Mouse (Mus musculus): ENCODE data around the gene Mcrs1. TPM values are rescaled to one million over a fixed set of nuclear protein-coding genes. Genes with fewer than 3 reads are reported as not detected.

Mcrs1 gene
- polyA plus RNA-seq, 1 experiment from 2014 or later, result 64.2 TPM

GRCm38 (mm10) chr15:99224208-99224911 lies 27.4 kb downstream of the Mcrs1 start, which contains the start of gene Kcnh3:
TSS of gene Kcnh3 (plus strand) at chr15:99224861.
- H3K9ac ChIP-seq (ENCODE audit: low read length), result peak within 1 kb of the TSS; percentile 45
- DNase-seq (ENCODE audit: low spot score) (peak; percentile 78), ATAC-seq (ENCODE audit: low FRiP score, low TSS enrichment) (peak; percentile 41; the same call in 1 of the 2 replicates)

GRCm38 (mm10) chr15:99223585-99224207 lies 28.1 kb downstream of the Mcrs1 start:
- no peaks in the 10 kb centered on the region for H3K9me3 ChIP-seq (ENCODE audit: control insufficient read depth, low read length)
- DNase-seq (ENCODE audit: low spot score) (peak; percentile 51), ATAC-seq (ENCODE audit: low FRiP score, low TSS enrichment) (no peak)
- H3K27ac ChIP-seq (replicated peaks), result no peak overlapping the region
- no peaks in the 10 kb centered on the region for H3K36me3 ChIP-seq (ENCODE audit: control insufficient read depth, insufficient read depth, low read length)
- peaks cover 4% of the 10 kb centered on the region; the same call in 1 of the 2 replicates for H3K4me1 ChIP-seq (replicated peaks; ENCODE audit: control insufficient read depth, insufficient read depth)
- peak overlapping the region; percentile 45 for H3K9ac ChIP-seq (ENCODE audit: low read length)
- H3K27me3 ChIP-seq (ENCODE audit: control insufficient read depth, insufficient read depth, low read length), result peaks cover 13% of the 10 kb centered on the region; the same call in 1 of the 2 replicates
- H3K4me3 ChIP-seq (ENCODE audit: low read depth, low read length), result peak overlapping the region; percentile 44
- TF ChIP-seq EP300 (optimal IDR thresholded peaks at IDR 0.05), result no peak
- no peak for TF ChIP-seq CTCF (IDR thresholded peaks at IDR 0.05; ENCODE audit: low read depth)
- peak overlapping the region; percentile 91 for H3K4me2 ChIP-seq (replicated peaks; ENCODE audit: low read depth)
- under 1% methylated on average over 43 of the region's 46 CpGs for WGBS

More at GRCm38 (mm10) chr15:99224208-99224911, 27.4 kb downstream of the Mcrs1 start, which contains the start of gene Kcnh3:
- peaks cover 13% of the 10 kb centered on the region; the same call in 1 of the 2 replicates for H3K27me3 ChIP-seq (ENCODE audit: control insufficient read depth, insufficient read depth, low read length)
- WGBS, result 1% methylated on average over 42 of the region's 66 CpGs
- H3K4me1 ChIP-seq (replicated peaks; ENCODE audit: control insufficient read depth, insufficient read depth), result peaks cover 4% of the 10 kb centered on the region; the same call in 1 of the 2 replicates
- H3K27ac ChIP-seq (replicated peaks), result no peak within 1 kb of the TSS
- no peaks in the 10 kb centered on the region for H3K9me3 ChIP-seq (ENCODE audit: control insufficient read depth, low read length)
- no peaks in the 10 kb centered on the region for H3K36me3 ChIP-seq (ENCODE audit: control insufficient read depth, insufficient read depth, low read length)
- H3K4me3 ChIP-seq (ENCODE audit: low read depth, low read length), result peak within 1 kb of the TSS; percentile 44
- H3K4me2 ChIP-seq (replicated peaks; ENCODE audit: low read depth), result peak within 1 kb of the TSS; percentile 91
- TF ChIP-seq CTCF (IDR thresholded peaks at IDR 0.05; ENCODE audit: low read depth) (no peak; the same call in 1 of the 2 replicates), EP300 (optimal IDR thresholded peaks at IDR 0.05) (no peak)

GRCm38 (mm10) chr15:99222794-99223584 lies 28.8 kb downstream of the Mcrs1 start:
- Histone ChIP-seq H3K36me3 (ENCODE audit: control insufficient read depth, insufficient read depth, low read length) (no peaks in the 10 kb centered on the region), H3K4me2 (replicated peaks; ENCODE audit: low read depth) (peak overlapping the region; percentile 91), H3K27ac (replicated peaks) (no peak overlapping the region), H3K4me1 (replicated peaks; ENCODE audit: control insufficient read depth, insufficient read depth) (peaks cover 4% of the 10 kb centered on the region; the same call in 1 of the 2 replicates), H3K9me3 (ENCODE audit: control insufficient read depth, low read length) (no peaks in the 10 kb centered on the region), H3K4me3 (ENCODE audit: low read depth, low read length) (peak overlapping the region; percentile 44), H3K9ac (ENCODE audit: low read length) (no peak overlapping the region), H3K27me3 (ENCODE audit: control insufficient read depth, insufficient read depth, low read length) (peaks cover 13% of the 10 kb centered on the region; the same call in 1 of the 2 replicates)
- DNase-seq (ENCODE audit: low spot score) (no peak), ATAC-seq (ENCODE audit: low FRiP score, low TSS enrichment) (no peak)
- TF ChIP-seq EP300 (optimal IDR thresholded peaks at IDR 0.05) (no peak), CTCF (IDR thresholded peaks at IDR 0.05; ENCODE audit: low read depth) (no peak)
- 5% methylated on average over 18 of the region's 18 CpGs for WGBS

GRCm38 (mm10) chr15:99221315-99221952 lies 30.3 kb downstream of the Mcrs1 start:
- TF ChIP-seq EP300 (optimal IDR thresholded peaks at IDR 0.05), result no peak
- TF ChIP-seq CTCF (IDR thresholded peaks at IDR 0.05; ENCODE audit: low read depth), result no peak
- no peak overlapping the region for H3K27ac ChIP-seq (replicated peaks)
- peaks cover 4% of the 10 kb centered on the region; the same call in 1 of the 2 replicates for H3K4me1 ChIP-seq (replicated peaks; ENCODE audit: control insufficient read depth, insufficient read depth)
- H3K9ac ChIP-seq (ENCODE audit: low read length), result no peak overlapping the region
- H3K27me3 ChIP-seq (ENCODE audit: control insufficient read depth, insufficient read depth, low read length), result peaks cover 13% of the 10 kb centered on the region; the same call in 1 of the 2 replicates
- no peak overlapping the region for H3K4me2 ChIP-seq (replicated peaks; ENCODE audit: low read depth)
- no peaks in the 10 kb centered on the region for H3K36me3 ChIP-seq (ENCODE audit: control insufficient read depth, insufficient read depth, low read length)
- WGBS, result 19% methylated on average over 8 of the region's 8 CpGs
- DNase-seq (ENCODE audit: low spot score) (no peak), ATAC-seq (ENCODE audit: low FRiP score, low TSS enrichment) (no peak)
- H3K9me3 ChIP-seq (ENCODE audit: control insufficient read depth, low read length), result no peaks in the 10 kb centered on the region
- H3K4me3 ChIP-seq (ENCODE audit: low read depth, low read length), result no peak overlapping the region

- TF ChIP-seq CTCF (IDR thresholded peaks at IDR 0.05; ENCODE audit: low read depth) (no peak), EP300 (optimal IDR thresholded peaks at IDR 0.05) (no peak)
- no peaks in the 10 kb centered on the region for H3K9me3 ChIP-seq (ENCODE audit: control insufficient read depth, low read length)
- 82% methylated on average over 4 of the region's 4 CpGs for WGBS
- H3K9ac ChIP-seq (ENCODE audit: low read length), result no peak overlapping the region
- no peak for ATAC-seq (ENCODE audit: low FRiP score, low TSS enrichment)
- peaks cover 7% of the 10 kb centered on the region; the same call in 1 of the 2 replicates for H3K27me3 ChIP-seq (ENCODE audit: control insufficient read depth, insufficient read depth, low read length)
- H3K4me1 ChIP-seq (replicated peaks; ENCODE audit: control insufficient read depth, insufficient read depth), result no peaks in the 10 kb centered on the region
- no peak overlapping the region for H3K27ac ChIP-seq (replicated peaks)
- no peaks in the 10 kb centered on the region for H3K36me3 ChIP-seq (ENCODE audit: control insufficient read depth, insufficient read depth, low read length)
- no peak for DNase-seq (ENCODE audit: low spot score)
- H3K4me2 ChIP-seq (replicated peaks; ENCODE audit: low read depth), result no peak overlapping the region
- no peak overlapping the region for H3K4me3 ChIP-seq (ENCODE audit: low read depth, low read length)
Measured at GRCm38 (mm10) chr15:99217630-99218029, 34.1 kb downstream of the Mcrs1 start.
